Mouse (Mus musculus) olfactory bulb, adult 2 months (tissue): ENCODE results near the gene Fnip2. TPM values are rescaled to one million over a fixed set of nuclear protein-coding genes. Genes with fewer than 3 reads are reported as not detected.
"Not testable (repeated sequence)": the region's sequence is repeated elsewhere in the genome, so short reads cannot be mapped to it uniquely, and the experiment has no call there.

Experiments
- H3K27ac ChIP-seq: fragments of 200-500 bp; 2 replicates; pipeline ENCODE4 v1.5.1; 2012; ENCODE audit warnings: low read depth, low read length; ENCODE audit not compliant: insufficient read depth
- H3K4me1 ChIP-seq: fragments of 200-500 bp; 2 replicates; pipeline ENCODE4 v1.6.1; 2012; ENCODE audit warnings: low read length; ENCODE audit not compliant: control insufficient read depth, insufficient read depth
- H3K4me3 ChIP-seq: fragments of 200-500 bp; 2 replicates; pipeline ENCODE4 v1.5.1; 2012; ENCODE audit warnings: mild to moderate bottlenecking, low read depth, low read length, moderate library complexity; ENCODE audit not compliant: insufficient read depth
- CTCF ChIP-seq: fragments of 200-500 bp; IDR thresholded peaks from 2 replicates; pipeline ENCODE4 v1.5.1; 2012; ENCODE audit warnings: low read depth, mild to moderate bottlenecking, low read length, moderate library complexity; ENCODE audit not compliant: insufficient read depth
- POLR2A ChIP-seq: fragments of 200-500 bp; IDR thresholded peaks from 2 replicates; pipeline ENCODE4 v1.6.1; 2012; ENCODE audit warnings: mild to moderate bottlenecking, low read depth, low read length, moderate library complexity; ENCODE audit not compliant: insufficient read depth
- WGBS: fragments of 180-500 bp; shearing (Covaris S2); methylation state at CpG from one replicate; pipeline ENCODE4 v1.1.7; 2018; 5-methylcytosine and 5-hydroxymethylcytosine counted together
- polyA plus RNA-seq: library from polyadenylated mRNA; stranded (reverse); fragments of >200 nt; gene quantifications from 2 replicates; pipeline ENCODE4 v1.2.4, GENCODE M21; 2012; ENCODE audit warnings: low replicate concordance; ENCODE audit not compliant: missing spikeins, insufficient read depth, insufficient read length

The Fnip2 gene
- polyA plus RNA-seq, 1 experiment, result not detected

GRCm38 (mm10) chr3:79474911-79475310 lies 92.7 kb downstream of the Fnip2 start:
- 24% methylated on average over 4 of the region's 4 CpGs for WGBS
- TF ChIP-seq POLR2A (no peak), CTCF (no peak)
- Histone ChIP-seq H3K4me1 (peaks cover 4% of the 10 kb centered on the region), H3K4me3 (no peak overlapping the region), H3K27ac (no peak overlapping the region)

- Histone ChIP-seq H3K4me3 (no peak overlapping the region), H3K27ac (no peak overlapping the region), H3K4me1 (peaks cover 4% of the 10 kb centered on the region)
- WGBS, result 98% methylated on average over 5 of the region's 5 CpGs
- TF ChIP-seq POLR2A (no peak), CTCF (no peak)
Observed at GRCm38 (mm10) chr3:79472362-79472761, 95.2 kb downstream of the Fnip2 start.

- Histone ChIP-seq H3K27ac (no peak overlapping the region), H3K4me3 (no peak overlapping the region), H3K4me1 (no peaks in the 10 kb centered on the region)
- 100% methylated on average over 5 of the region's 5 CpGs for WGBS
- TF ChIP-seq CTCF (no peak), POLR2A (no peak)
Observed at GRCm38 (mm10) chr3:79469440-79469839, 98.2 kb downstream of the Fnip2 start.

- no peak for TF ChIP-seq POLR2A
- TF ChIP-seq CTCF, result no peak
- WGBS, result 84% methylated on average over 14 of the region's 14 CpGs
- Histone ChIP-seq H3K4me3 (no peak overlapping the region), H3K27ac (no peak overlapping the region), H3K4me1 (no peaks in the 10 kb centered on the region)
Observed at GRCm38 (mm10) chr3:79458651-79459275, 108.8 kb downstream of the Fnip2 start.

- TF ChIP-seq CTCF (no peak), POLR2A (no peak)
- Histone ChIP-seq H3K4me3 (no peak overlapping the region), H3K27ac (no peak overlapping the region), H3K4me1 (no peaks in the 10 kb centered on the region)
- WGBS, result 91% methylated on average over 11 of the region's 11 CpGs
Observed at GRCm38 (mm10) chr3:79455761-79456160, 111.8 kb downstream of the Fnip2 start.

- 57% methylated on average over 14 of the region's 14 CpGs for WGBS
- H3K4me3 ChIP-seq, result no peak overlapping the region
- no peak overlapping the region for H3K27ac ChIP-seq
- TF ChIP-seq CTCF (no peak), POLR2A (no peak)
- H3K4me1 ChIP-seq, result no peaks in the 10 kb centered on the region
Observed at GRCm38 (mm10) chr3:79452696-79453263, 114.8 kb downstream of the Fnip2 start.

- H3K4me1 ChIP-seq, result peaks cover 4% of the 10 kb centered on the region; the same call in 1 of the 2 replicates
- TF ChIP-seq POLR2A, result no peak
- no peak for TF ChIP-seq CTCF
- H3K27ac ChIP-seq, result no peak overlapping the region
- WGBS, result 85% methylated on average over 7 of the region's 7 CpGs
- H3K4me3 ChIP-seq, result no peak overlapping the region
Observed at GRCm38 (mm10) chr3:79449361-79449760, 118.2 kb downstream of the Fnip2 start.

GRCm38 (mm10) chr3:79448421-79448820 lies 119.2 kb downstream of the Fnip2 start:
- H3K4me1 ChIP-seq, result peaks cover 4% of the 10 kb centered on the region; the same call in 1 of the 2 replicates
- H3K27ac ChIP-seq, result no peak overlapping the region
- TF ChIP-seq POLR2A (no peak), CTCF (no peak)
- H3K4me3 ChIP-seq, result no peak overlapping the region
- 76% methylated on average over 5 of the region's 5 CpGs for WGBS

- H3K4me3 ChIP-seq, H3K4me1 ChIP-seq, H3K27ac ChIP-seq: not testable (repeated sequence)
- 89% methylated on average over 3 of the region's 3 CpGs for WGBS
Observed at GRCm38 (mm10) chr3:79446648-79447047, 120.9 kb downstream of the Fnip2 start.

GRCm38 (mm10) chr3:79446124-79446523 lies 121.5 kb downstream of the Fnip2 start:
- Histone ChIP-seq H3K4me1 (peaks cover 5% of the 10 kb centered on the region), H3K27ac (no peak overlapping the region), H3K4me3 (no peak overlapping the region)
- no peak for TF ChIP-seq POLR2A
- TF ChIP-seq CTCF, result no peak
- over 99% methylated on average over 4 of the region's 4 CpGs for WGBS

GRCm38 (mm10) chr3:79445041-79445440 lies 122.6 kb downstream of the Fnip2 start:
- Histone ChIP-seq H3K4me1 (peaks cover 9% of the 10 kb centered on the region), H3K27ac (no peak overlapping the region), H3K4me3 (no peak overlapping the region)
- WGBS, result 64% methylated on average over 8 of the region's 8 CpGs
- TF ChIP-seq CTCF (no peak), POLR2A (no peak)
